ENCODE assay signal across 16 mouse cellular contexts in genomic region chr2:105220738-105221303, GRCm38 (mm10). TPM values are rescaled to one million over a fixed set of nuclear protein-coding genes. Genes with fewer than 3 reads are reported as not detected.
DNase-seq lines count a peak whose midpoint lies in the region; ATAC-seq and TF ChIP-seq lines count a peak whose summit lies in the region.
"Had no signal": no experiment of that assay in that cellular context is flagged by ENCODE, and none has a peak within 500 bp of the region (broad histone marks: within the 10 kb centered on the region; RNA-seq: fewer than 3 reads in every experiment).

No protein-coding gene starts in this region.

- H3K27me3 ChIP-seq in hindbrain, embryonic 15.5 days, result peaks cover 17% of the 10 kb centered on the region
- H3K27me3 ChIP-seq in hindbrain, embryonic 10.5 days (ENCODE audit: insufficient read depth, poor library complexity, severe bottlenecking), result peaks cover 25% of the 10 kb centered on the region
- peaks cover 7% of the 10 kb centered on the region; the same call in 1 of the 2 replicates for H3K27me3 ChIP-seq in midbrain, postnatal 0 days (ENCODE audit: insufficient read depth, low read length)
- peaks cover 9% of the 10 kb centered on the region for H3K27me3 ChIP-seq in midbrain, embryonic 11.5 days (ENCODE audit: control insufficient read depth, insufficient read depth, low read length)
- peaks cover 20% of the 10 kb centered on the region for H3K27me3 ChIP-seq in neural tube, embryonic 15.5 days (replicated peaks)

- no peaks in the 10 kb centered on the region for H3K9me3 ChIP-seq in hindbrain, embryonic 15.5 days
- H3K9me3 ChIP-seq in hindbrain, embryonic 10.5 days, result no peaks in the 10 kb centered on the region
- no peaks in the 10 kb centered on the region for H3K9me3 ChIP-seq in midbrain, postnatal 0 days (ENCODE audit: low read length)
- H3K9me3 ChIP-seq in midbrain, embryonic 11.5 days (ENCODE audit: control insufficient read depth, low read length), result no peaks in the 10 kb centered on the region
- H3K9me3 ChIP-seq in neural tube, embryonic 15.5 days (replicated peaks), result no peaks in the 10 kb centered on the region
- H3K9me3 ChIP-seq: forebrain, embryonic 10.5 days; kidney, embryonic 15.5 days had no signal

- H3K9ac ChIP-seq in hindbrain, embryonic 15.5 days, result no peak overlapping the region
- H3K9ac ChIP-seq in midbrain, postnatal 0 days (replicated peaks; ENCODE audit: low read length, poor library complexity, severe bottlenecking), result no peak overlapping the region
- H3K9ac ChIP-seq in midbrain, embryonic 11.5 days (ENCODE audit: low read length), result no peak overlapping the region
- H3K9ac ChIP-seq in neural tube, embryonic 15.5 days (replicated peaks), result no peak overlapping the region
- H3K9ac ChIP-seq: kidney, embryonic 15.5 days had no signal

- no peak for DNase-seq in hindbrain, embryonic 10.5 days (ENCODE audit: low spot score)
- DNase-seq in midbrain, postnatal 0 days (ENCODE audit: low spot score), result peak; percentile 43
- no peak for DNase-seq in midbrain, embryonic 11.5 days (ENCODE audit: low spot score, missing footprints)
- no peak for DNase-seq in spleen, postnatal 4 days (ENCODE audit: low spot score in 2 of 2)
- DNase-seq: cerebellum, adult 11 months; gastrocnemius, postnatal 14 days; heart, adult 2 months; layer of hippocampus, postnatal 36 days; lung, adult 18-20 months; thymus, postnatal 36 days had no signal

- no peak for TF ChIP-seq POLR2A in embryonic fibroblast, embryonic 13.5 days (IDR thresholded peaks at IDR 0.05; ENCODE audit: low read depth, low read length)

- no peaks in the 10 kb centered on the region for H3K36me3 ChIP-seq in hindbrain, embryonic 15.5 days
- H3K36me3 ChIP-seq in hindbrain, embryonic 10.5 days, result no peaks in the 10 kb centered on the region
- H3K36me3 ChIP-seq in midbrain, postnatal 0 days (ENCODE audit: insufficient read depth, low read length), result no peaks in the 10 kb centered on the region
- H3K36me3 ChIP-seq in midbrain, embryonic 11.5 days (ENCODE audit: control insufficient read depth, insufficient read depth, low read length), result no peaks in the 10 kb centered on the region
- H3K36me3 ChIP-seq in neural tube, embryonic 15.5 days, result no peaks in the 10 kb centered on the region
- H3K36me3 ChIP-seq: forebrain, embryonic 10.5 days; kidney, embryonic 15.5 days had no signal

- no peak overlapping the region for H3K4me3 ChIP-seq in hindbrain, embryonic 15.5 days
- H3K4me3 ChIP-seq in hindbrain, embryonic 10.5 days, result no peak overlapping the region
- H3K4me3 ChIP-seq in midbrain, postnatal 0 days (ENCODE audit: low read depth, low read length), result no peak overlapping the region
- no peak overlapping the region for H3K4me3 ChIP-seq in midbrain, embryonic 11.5 days (ENCODE audit: low read depth, low read length)
- no peak overlapping the region for H3K4me3 ChIP-seq in embryonic fibroblast, embryonic 13.5 days (ENCODE audit: insufficient read depth, low read length)
- no peak overlapping the region for H3K4me3 ChIP-seq in neural tube, embryonic 15.5 days (replicated peaks)
- H3K4me3 ChIP-seq: forebrain, embryonic 10.5 days; heart, adult 2 months; kidney, embryonic 15.5 days had no signal

- 59% methylated on average over 9 of the region's 9 CpGs for WGBS in hindbrain, embryonic 15.5 days
- WGBS in hindbrain, embryonic 10.5 days, result 84% methylated on average over 9 of the region's 9 CpGs
- 74% methylated on average over 9 of the region's 9 CpGs for WGBS in midbrain, postnatal 0 days
- WGBS in midbrain, embryonic 11.5 days, result 87% methylated on average over 9 of the region's 9 CpGs
- WGBS in neural tube, embryonic 15.5 days, result 46% methylated on average over 9 of the region's 9 CpGs

- ATAC-seq in hindbrain, embryonic 15.5 days (ENCODE audit: low FRiP score, low read depth), result peak; percentile 38; the same call in 1 of the 2 replicates
- ATAC-seq in midbrain, postnatal 0 days (ENCODE audit: low FRiP score), result no peak
- no peak for ATAC-seq in midbrain, embryonic 11.5 days (ENCODE audit: low FRiP score)
- ATAC-seq in neural tube, embryonic 15.5 days (ENCODE audit: low FRiP score), result no peak

- TF ChIP-seq CTCF in midbrain, postnatal 0 days (IDR thresholded peaks at IDR 0.05), result no peak
- no peak for TF ChIP-seq CTCF in embryonic fibroblast, embryonic 13.5 days (IDR thresholded peaks at IDR 0.05; ENCODE audit: borderline replicate concordance, insufficient read depth, low read length)

- no peak overlapping the region for H3K27ac ChIP-seq in hindbrain, embryonic 15.5 days (replicated peaks)
- no peak overlapping the region for H3K27ac ChIP-seq in hindbrain, embryonic 10.5 days
- H3K27ac ChIP-seq in midbrain, postnatal 0 days (ENCODE audit: low read depth, low read length), result no peak overlapping the region
- no peak overlapping the region for H3K27ac ChIP-seq in midbrain, embryonic 11.5 days (ENCODE audit: low read depth, low read length)
- peak overlapping the region; percentile 84 for H3K27ac ChIP-seq in embryonic fibroblast, embryonic 13.5 days (ENCODE audit: insufficient read depth, low read length)
- no peak overlapping the region for H3K27ac ChIP-seq in neural tube, embryonic 15.5 days (replicated peaks)
- H3K27ac ChIP-seq: forebrain, embryonic 10.5 days; heart, adult 2 months; kidney, embryonic 15.5 days had no signal

- H3K4me1 ChIP-seq in hindbrain, embryonic 15.5 days (replicated peaks), result peaks cover 9% of the 10 kb centered on the region
- peaks cover 13% of the 10 kb centered on the region; the same call in 1 of the 2 replicates for H3K4me1 ChIP-seq in hindbrain, embryonic 10.5 days (replicated peaks)
- peaks cover 2% of the 10 kb centered on the region; the same call in 1 of the 2 replicates for H3K4me1 ChIP-seq in midbrain, postnatal 0 days (ENCODE audit: insufficient read depth, low read length)
- H3K4me1 ChIP-seq in midbrain, embryonic 11.5 days (ENCODE audit: control insufficient read depth, insufficient read depth, low read length), result no peaks in the 10 kb centered on the region; the same call in 1 of the 2 replicates
- H3K4me1 ChIP-seq in embryonic fibroblast, embryonic 13.5 days (ENCODE audit: control insufficient read depth, insufficient read depth, low read length), result peaks cover 5% of the 10 kb centered on the region; the same call in 1 of the 2 replicates
- H3K4me1 ChIP-seq in neural tube, embryonic 15.5 days, result peaks cover 14% of the 10 kb centered on the region

- H3K4me2 ChIP-seq in hindbrain, embryonic 15.5 days, result no peak overlapping the region
- no peak overlapping the region for H3K4me2 ChIP-seq in midbrain, postnatal 0 days (ENCODE audit: low read depth, low read length, poor library complexity, severe bottlenecking)
- no peak overlapping the region for H3K4me2 ChIP-seq in midbrain, embryonic 11.5 days
- no peak overlapping the region for H3K4me2 ChIP-seq in neural tube, embryonic 15.5 days
- H3K4me2 ChIP-seq: kidney, embryonic 15.5 days had no signal

RNA-seq across cellular contexts. Expression of gene Them7, which starts 3.3 kb away (rescaled TPM):
- polyA plus RNA-seq in hindbrain, embryonic 15.5 days (2015; fragmentation: Nextera tagmentation; extraction: Ambion mirVana), result 0.09 and 0.46 TPM in 2 replicates
- polyA plus RNA-seq in hindbrain, embryonic 10.5 days (2016; fragmentation: Nextera tagmentation; extraction: Ambion mirVana), result 0.22 and 0.39 TPM in 2 replicates
- total RNA-seq in midbrain, postnatal 0 days (2014; rRNA removed), result not detected in 2 replicates
- polyA plus RNA-seq in midbrain, postnatal 0 days (2015; fragmentation: Nextera tagmentation; extraction: Ambion mirVana), result not detected in 2 replicates
- polyA plus RNA-seq in midbrain, embryonic 11.5 days (2014; fragmentation: Nextera tagmentation; extraction: Ambion mirVana), result 0.16 and 0.17 TPM in 2 replicates
- not detected in 2 replicates for polyA plus RNA-seq in embryonic fibroblast, embryonic 13.5 days (2011; ENCODE audit: insufficient read length, low read depth, missing spikeins)
- 0.14 and 0.34 TPM in 2 replicates for polyA plus RNA-seq in neural tube, embryonic 15.5 days (2015; fragmentation: Nextera tagmentation; extraction: Ambion mirVana)
- total RNA-seq: gastrocnemius, postnatal 14 days; layer of hippocampus, postnatal 36 days; left cerebral cortex, postnatal 36 days had no signal
